Mouse (Mus musculus): ENCODE results near the gene Cdyl.

- TF ChIP-seq POLR2A (IDR thresholded peaks at IDR 0.05; ENCODE audit: extremely low read depth, insufficient read depth, low read length) (no peak), CTCF (IDR thresholded peaks at IDR 0.05; ENCODE audit: extremely low read depth, insufficient read depth, low read length) (no peak)
These were observed 122.1 kb downstream of the Cdyl start for GRCm38 (mm10) chr13:35781755-35782154.

Measured in cortical plate, adult 2 months (tissue).